Mouse (Mus musculus) ES-E14 (cell line): ENCODE data around the gene 4930469K13Rik.

ENCODE experiments used
- CHD2 ChIP-seq: IDR thresholded peaks from 2 replicates; pipeline ENCODE4 v1.6.1; 2014; ENCODE audit warnings: mild to moderate bottlenecking, low read depth, low read length, inconsistent platforms
- MAFK ChIP-seq: IDR thresholded peaks from 2 replicates; pipeline ENCODE4 v1.6.1; 2014; ENCODE audit warnings: mild to moderate bottlenecking, low read depth, low read length, inconsistent platforms; ENCODE audit not compliant: insufficient read depth
- ZC3H11A ChIP-seq: IDR thresholded peaks from 2 replicates; pipeline ENCODE4 v1.6.1; 2012; ENCODE audit warnings: low read depth, mild to moderate bottlenecking, inconsistent platforms, low read length, borderline replicate concordance

DNA sequence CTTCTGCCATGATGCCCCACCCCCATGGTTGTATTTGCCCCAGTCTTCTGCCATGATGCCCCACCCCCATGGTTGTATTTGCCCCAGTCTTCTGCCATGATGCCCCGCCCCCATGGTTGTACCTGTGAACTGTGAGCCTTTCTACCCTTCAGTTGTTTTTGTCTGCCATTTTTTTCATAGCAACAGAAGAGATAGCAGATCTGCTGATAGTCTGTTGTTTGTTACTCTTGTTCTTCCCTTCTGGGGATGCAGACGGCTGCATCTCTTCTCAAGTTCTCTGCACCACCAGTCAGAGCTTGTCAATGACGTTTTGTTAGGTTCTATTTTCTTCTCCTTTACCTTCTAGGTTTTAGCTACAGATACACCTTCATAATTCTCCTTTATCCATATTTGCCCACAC, 19.2 kb upstream of the 4930469K13Rik start:
- TF ChIP-seq MAFK (no peak), ZC3H11A (no peak), CHD2 (no peak)
